Mouse (Mus musculus) cerebellum, adult 18-20 months (tissue): ENCODE results near the gene Trpc4.

Experiments used
- DNase-seq, 2 experiments: peaks; one replicate each; pipeline ENCODE4 v3.0.0; 2021

Trpc4 gene

DNA sequence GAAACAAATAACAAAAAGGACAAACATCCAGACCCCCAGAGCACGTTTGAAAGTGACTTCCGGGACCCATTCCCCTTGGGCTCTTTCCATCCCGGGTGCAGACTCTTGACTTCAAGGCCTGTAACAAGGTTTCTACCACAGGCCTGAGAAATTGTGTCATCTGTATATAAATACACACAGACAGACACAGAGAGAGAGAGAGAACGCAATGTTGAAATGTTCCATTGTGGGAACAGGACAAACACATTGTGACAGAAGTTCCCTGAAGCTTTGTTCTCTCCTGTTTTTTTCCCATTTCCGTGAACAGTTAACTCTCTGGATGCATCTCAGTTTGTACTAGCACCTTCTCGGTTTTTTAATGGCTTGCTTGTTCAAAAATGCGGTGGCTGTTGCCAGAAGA lies 118.8 kb downstream of the Trpc4 start:
- DNase-seq, result no peak

DNA sequence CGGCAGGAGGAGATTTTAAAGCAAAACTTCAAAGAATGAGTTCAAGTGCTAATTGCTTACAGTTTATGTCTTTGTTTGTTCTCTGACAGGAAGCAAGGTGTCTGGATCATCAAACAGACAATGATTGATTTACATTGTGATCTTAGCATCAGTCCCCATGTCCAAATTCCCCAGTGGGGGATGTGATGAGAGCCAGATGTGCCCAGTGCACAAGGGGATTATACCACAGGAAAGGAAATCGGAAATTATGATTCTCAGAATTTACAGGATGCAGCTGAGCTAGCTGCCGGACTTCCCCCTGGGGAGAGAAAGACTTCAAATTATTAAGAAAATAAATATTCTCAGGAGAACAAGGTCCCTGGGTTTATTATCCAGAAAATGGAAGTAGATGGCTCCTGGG lies 133.9 kb downstream of the Trpc4 start:
- no peak for DNase-seq

DNA sequence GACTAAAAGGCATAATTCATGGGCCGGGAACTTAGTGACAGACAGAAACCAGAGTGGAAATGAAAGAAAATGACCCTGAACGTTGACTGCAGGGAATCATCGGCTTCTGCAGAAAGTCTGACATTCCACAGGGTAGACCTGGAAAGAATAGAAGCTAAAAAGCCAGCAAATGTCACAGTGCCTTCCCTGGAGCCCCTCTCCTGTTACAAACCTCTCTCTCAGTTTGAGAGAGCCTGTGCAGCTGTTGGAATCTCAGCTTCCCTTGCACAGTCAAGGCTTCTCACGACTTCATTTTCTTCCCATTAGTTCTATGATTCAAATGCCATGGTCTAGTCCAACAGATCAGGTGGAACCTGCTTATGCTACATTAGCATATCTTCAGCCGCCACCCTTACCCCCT lies 154.8 kb downstream of the Trpc4 start:
- no peak for DNase-seq

DNA sequence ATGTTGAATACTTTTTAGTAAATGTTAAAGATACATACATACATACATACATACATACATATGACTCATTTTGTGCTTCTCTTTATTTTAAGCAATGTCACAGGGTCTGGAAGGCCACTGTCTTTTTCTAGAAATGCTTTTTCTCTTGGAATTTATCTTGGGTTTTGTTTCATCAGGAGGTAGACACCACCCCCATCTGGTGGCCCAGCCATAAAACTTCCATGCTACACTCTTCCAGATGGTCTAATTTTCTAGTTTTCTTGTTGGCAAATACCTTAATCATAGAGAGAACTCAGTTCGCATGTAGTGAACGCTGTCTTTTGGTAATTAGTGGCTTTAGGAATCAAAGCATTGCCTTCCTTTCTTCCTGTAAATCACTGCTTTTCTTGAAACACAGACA lies 158.2 kb downstream of the Trpc4 start:
- DNase-seq, result no peak

DNA sequence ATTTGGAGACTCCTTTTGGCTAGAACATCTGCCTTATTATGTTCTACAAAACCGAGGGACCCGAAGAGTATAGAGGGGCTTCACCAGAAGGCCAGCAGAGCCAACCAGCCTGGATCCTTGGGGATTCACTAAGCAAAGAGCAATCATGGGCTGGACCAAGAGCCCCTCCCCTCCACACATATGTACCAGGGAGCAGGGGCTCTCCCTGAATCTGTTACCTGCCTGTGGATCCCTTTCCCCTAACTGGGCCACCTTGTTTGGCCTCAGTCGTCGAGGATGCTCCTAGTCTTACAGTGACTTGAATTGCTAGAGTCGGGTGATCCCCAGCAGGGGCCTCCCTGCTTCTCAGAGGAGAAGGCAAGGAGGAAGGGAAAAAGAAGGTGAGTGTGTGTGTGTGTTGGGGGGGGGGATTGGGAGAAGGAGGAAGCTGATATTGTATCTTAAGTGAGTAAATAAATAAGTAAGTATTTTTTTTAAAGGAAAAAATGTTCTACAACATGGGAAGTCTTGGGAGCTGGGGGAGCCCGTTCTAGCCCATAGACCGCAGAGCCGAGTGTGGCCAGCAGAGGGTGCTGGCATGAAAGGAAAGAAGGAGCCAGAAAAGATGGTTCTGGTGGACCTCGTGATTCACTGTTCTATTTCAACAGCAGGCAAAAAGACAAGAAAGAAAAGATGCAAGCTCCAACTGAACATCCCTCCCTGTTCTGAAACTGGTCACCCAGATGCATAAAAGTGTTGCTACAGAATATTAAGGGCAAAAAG lies 197.2 kb downstream of the Trpc4 start:
- peak; percentile 35 to 43 for DNase-seq

DNA sequence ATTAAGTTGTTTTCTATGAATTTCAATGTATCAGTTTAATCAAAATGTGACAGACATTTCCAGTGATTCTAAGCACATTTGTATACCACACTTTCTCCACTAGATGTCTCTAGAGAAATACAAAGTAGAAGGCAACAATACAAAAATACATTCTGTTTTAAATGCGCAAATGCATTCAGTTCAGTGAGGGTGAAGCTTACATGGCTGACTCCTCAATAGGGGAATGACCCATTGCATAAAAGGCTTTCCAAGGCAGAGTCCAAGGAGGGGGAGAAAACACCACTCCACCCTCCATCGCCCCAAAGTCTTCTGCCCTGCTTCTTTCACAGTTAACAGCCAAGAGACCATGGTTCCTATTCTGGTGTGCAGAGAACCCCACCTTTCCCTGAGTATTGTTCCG lies 201.7 kb downstream of the Trpc4 start:
- DNase-seq, result no peak

DNA sequence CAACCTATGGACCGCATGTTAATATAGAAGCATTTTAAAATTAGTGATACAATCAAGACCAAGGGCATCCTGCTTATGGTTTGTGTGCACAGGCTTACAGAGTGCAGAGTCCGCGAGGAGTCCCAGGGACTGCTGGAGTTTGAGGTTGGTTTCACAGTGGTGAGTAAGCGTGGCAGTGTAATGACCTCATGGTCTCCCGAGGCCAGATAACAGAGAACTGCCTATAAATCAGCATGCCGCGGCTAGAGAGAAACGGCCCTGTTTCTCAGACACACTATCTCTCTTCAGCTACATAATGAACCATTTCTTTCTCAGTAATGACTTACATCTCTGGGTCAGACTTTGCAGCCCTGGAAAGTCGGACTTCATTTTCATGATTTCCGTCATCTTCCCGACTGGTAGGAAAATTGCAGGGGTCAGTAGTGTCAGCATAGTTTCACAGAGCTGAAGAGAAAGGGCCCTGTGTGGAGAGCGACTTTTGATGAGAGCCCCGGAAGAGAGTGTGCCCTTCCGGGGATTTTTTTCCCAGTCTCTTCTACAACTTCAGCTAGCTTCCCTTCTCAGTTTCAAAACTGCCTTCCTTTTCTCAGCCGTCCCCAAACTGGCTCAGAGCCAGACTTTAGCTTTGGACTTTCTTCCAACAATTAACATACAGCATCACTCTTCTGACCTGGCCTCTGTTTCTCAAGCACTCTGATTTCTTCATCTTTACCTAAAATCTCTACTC lies 202.8 kb downstream of the Trpc4 start:
- no peak for DNase-seq

DNA sequence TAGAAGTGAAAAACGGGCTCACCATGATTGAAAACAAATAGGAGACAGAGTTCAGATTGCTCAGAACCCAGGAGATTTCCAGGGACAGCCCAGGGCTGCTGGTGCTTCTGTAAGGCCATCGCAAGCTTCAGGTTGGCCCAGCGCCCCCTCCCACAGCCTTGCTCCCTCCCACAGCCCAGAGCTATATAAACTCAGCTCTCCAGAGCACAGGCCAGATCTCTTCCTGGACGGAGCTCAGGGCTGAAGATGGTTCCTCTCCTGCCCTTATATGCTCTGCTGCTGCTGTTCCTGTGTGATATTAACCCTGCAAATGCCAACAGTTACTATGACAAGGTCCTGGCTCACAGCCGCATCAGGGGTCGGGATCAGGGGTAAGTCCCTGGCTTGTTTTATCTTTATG lies 205.1 kb downstream of the Trpc4 start, which contains the start of gene Postn:
Gene Postn (plus strand): TSS at position 213 of the 400 bp plus-strand sequence.
- DNase-seq, result no peak

DNA sequence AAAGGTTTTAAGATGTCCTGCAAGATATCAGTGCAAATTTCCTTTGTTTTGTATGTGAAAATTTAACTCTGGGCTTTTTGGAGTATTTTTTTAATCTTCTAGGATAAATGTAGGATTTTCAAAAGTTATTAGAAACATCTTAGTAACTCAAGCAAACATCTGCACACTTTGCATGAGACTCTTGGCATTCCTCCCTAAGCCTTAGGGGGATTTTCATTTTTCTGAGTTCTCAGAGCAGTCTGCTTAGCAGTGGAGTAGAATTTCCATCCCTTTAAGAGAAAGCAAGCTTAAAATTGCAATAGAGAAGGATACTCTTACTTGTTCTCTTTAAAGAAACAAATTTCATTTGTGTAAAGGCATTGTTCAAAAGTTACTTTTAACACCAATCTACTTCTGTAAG lies 205.8 kb downstream of the Trpc4 start:
- DNase-seq, result no peak
